Mouse (Mus musculus) layer of hippocampus, adult 18-20 months (tissue): ENCODE data around the gene Nf1. TPM values are rescaled to one million over a fixed set of nuclear protein-coding genes. Genes with fewer than 3 reads are reported as not detected.
"Not testable (repeated sequence)": the region's sequence is repeated elsewhere in the genome, so short reads cannot be mapped to it uniquely, and the experiment has no call there.

Experiments used
- DNase-seq, 2 experiments: peaks; one replicate each; pipeline ENCODE4 v3.0.0; 2022; ENCODE audit warnings: low spot score in 2 of 2
- long read RNA-seq: library from polyadenylated mRNA; stranded (forward); transcript quantifications from one replicate; pipeline ENCODE4 v2.0.0, GENCODE M21; 2021
- total RNA-seq, 2 experiments: library from RNA; stranded (reverse); gene quantifications; 2 replicates each; pipeline ENCODE4 v1.2.3; 2021

Nf1 gene
- 100 to 1,000 TPM; 112 to 116 TPM for total RNA-seq
- long read RNA-seq, partial matches to known transcripts: 2 of 8 reads
- long read RNA-seq, other reads (novel, unspliced or antisense): 6 of 8 reads

DNA sequence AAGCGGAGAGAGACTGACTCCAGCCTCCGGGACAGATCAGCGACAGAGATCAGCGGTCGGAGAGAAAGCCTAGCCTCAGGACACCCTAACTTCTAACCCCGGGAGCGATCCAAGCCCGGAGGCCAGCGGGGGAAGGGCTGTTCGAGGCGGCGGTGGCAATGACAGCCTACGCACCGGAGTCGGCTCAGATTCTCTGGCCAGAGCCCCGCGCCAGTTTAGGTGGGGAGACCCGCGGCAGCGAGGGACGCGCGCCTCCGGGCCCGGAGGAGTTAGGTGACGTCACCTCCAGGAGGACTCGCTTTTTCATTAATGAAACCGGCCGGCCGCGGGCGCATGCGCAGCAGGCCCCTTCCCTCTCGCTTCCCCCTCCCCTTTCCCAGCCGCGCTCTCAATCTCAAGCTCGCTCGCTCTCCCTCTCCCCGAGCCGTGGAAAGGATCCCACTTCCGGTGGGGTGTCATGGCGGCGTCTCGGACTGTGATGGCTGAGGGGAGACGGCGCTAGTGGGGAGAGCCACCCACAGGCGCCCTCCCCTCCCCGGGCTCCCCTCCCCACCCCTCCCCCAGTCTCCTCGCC lies at the start of gene Nf1:
Gene Nf1, plus strand, starts transcription at position 460 of the 574 bp plus-strand sequence.
- DNase-seq: peak; percentile 91 to 98

DNA sequence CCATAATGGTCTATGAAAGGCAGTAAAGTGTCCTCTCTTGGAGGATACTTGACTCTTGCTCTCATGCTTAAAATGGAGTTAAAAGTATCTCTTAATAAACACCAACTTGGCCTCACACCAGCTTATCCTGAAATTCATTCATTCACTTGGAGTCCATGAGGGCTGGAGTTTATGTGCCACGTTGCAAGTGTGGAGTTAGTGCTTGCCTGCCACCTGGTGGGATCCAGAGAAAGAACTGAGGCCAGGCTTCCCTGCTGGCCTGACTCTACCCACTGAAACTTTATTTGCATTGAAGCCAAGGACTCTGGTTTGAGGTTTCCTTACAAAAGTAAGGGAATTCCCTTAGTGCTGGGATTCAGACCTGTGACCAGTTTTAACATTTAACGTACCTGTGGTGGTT lies 49.0 kb upstream of the Nf1 start:
- peak in 1 of 2 experiments; percentile 31 for DNase-seq

DNA sequence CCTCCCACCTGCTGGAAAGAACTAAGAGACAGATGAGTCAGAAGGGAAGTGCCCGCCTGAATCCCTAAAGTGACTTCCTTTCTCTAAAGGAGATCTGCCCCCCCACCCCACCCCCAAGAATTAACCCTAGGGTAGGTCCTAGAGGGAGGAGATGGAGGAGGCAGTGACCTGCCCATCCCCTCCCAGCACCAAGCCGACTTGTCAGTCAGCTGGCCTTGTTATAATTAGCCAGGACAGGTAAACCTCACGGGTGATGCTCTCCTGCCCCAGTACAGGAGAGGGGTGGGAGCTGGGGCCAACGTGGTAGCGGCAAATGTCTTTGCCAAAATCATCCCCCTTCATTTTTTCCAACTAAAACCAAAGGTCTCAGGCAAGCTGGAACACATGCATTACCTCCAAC lies 47.8 kb upstream of the Nf1 start:
- DNase-seq: no peak

DNA sequence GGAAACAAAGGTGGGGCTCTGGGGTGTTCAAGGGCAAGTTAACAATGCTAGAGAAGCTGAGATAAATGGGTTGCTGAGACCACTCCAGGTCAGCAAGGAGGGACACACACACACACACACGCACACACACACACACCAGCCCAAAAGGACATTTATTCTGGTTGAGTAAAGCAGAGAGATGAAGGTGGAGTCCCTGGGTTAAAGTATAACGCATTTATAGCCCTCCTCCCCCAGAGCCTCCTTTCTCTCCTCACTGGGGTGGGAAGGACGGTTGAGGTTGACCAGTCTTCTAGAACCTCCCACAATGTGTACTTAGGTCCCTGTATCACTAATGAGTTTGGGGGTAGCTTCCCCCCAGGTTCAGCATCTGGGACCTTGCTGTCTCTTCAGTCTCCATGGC lies 47.4 kb upstream of the Nf1 start:
- DNase-seq: no peak

DNA sequence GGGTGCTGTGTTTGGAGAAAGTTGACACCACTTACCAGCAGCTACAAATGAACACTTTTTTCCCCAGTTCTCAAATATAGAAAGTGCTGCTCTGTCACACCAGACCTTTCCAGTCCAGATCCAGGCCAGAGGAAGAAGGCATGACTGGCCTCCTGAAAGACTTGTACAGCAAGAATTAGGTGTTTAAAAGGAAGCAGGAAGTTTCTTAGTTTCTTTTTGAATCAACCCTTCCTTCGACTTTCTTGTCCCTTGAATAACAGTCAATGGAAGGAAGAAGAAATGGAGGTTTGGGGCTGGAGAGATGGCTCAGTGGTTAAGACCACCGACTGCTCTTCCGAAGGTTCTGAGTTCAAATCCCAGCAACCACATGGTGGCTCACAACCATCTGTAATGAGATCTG lies 46.5 kb upstream of the Nf1 start:
- no peak for DNase-seq

DNA sequence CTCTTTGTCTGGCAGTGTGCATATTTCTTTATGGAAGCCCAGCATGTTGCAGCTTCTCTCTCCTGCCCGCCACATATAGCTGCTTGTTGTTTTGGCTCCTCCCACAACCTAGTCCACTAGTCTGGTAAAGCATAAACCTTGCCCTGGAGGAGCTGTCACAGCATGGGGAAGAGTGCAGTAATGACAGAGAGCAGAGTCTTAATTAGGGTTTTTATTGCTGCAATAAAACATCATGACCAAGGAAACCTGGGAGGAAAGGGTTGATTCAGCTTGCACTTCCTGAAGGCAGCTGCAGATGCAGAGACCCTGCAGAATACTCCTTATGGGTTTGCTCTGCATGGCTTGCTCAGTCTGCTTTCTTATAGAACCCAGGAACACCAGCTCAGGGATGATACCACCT lies 45.5 kb upstream of the Nf1 start:
- no peak for DNase-seq

DNA sequence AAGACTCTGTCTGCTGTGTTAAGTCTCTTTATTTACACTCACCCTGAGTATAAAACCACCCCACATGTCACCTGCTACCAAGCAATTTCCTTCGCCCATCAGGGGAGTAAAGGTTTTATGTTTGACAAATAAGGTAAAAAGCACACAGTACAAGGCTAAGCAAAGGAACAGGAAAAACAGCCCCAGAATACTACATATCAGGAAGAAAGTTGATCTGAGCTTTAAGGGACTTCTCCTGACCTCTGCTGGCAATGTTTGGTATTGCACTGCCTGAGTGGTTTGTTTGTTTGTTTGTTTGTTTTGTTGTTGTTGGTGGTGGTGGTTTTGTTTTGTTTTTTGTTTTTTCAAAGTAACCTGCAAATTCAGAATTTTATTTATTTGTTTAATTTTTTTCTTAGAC lies 43.3 kb upstream of the Nf1 start:
- DNase-seq: peak in 1 of 2 experiments; percentile 59

DNA sequence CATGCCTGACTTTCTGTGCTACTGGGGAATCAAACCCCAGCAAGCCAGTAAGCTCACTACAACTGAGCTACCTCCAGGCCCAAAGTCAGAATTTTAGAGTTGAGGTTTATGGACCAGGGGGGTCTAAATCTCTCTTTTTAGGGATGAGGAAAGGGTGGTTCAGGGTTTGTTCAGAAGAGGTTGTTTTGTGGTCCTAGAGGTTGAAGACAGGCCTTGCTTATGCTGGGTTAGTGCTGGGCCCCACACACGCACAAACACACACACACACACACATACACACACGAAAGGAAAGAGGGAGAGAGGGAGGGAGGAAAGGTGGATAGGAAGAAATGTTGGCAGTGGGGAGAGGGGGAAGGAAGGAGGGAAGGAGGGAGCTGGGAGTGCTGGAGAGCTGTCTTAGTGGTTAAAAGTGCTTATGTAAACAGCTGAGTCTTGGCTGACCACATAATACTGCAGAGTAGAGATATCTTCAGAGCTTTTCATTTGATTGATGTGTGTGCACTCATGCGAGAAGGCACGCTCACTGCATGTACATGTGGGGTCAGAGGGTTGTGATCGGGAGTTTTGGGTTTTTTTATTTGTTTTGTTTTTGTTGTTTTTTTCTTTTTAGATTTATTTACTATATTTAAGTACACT lies 42.5 kb upstream of the Nf1 start, which contains the start of gene Gm9964:
Gene Gm9964, minus strand, starts transcription at position 51 of the 636 bp plus-strand sequence.
- no peak for DNase-seq

DNA sequence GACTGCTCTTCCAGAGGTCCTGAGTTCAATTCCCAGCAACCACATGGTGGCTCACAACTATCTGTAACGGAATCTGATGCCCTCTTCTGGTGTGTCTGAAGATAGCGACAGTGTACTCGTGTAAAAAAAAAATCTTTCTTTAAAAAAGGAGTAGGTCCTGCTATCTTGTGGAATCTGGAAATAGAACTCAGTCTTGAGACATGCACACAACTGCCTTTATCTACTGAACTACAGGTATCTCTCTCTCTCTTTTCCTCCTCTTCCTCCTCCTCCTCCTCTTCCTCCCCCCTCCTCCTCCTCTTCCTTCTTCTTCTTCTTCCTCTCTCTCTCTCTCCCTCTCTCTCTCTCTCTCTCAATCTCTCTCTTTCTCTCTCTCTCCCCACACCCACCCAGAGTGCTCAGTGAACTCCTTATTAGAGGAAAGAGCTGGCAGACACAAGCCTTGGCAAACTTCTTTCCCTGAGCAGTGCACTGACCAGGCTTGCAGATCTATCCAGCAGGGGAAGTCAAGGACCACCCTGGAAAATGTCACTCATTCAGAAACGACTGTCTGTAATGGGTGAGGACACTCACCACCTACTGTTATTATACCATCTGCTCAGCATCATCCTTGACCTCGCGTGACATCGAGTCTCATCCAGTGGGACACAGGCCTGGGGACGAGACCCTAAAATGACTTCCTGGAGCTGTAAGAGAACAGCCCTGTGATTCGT lies 39.6 kb upstream of the Nf1 start:
- DNase-seq: no peak

DNA sequence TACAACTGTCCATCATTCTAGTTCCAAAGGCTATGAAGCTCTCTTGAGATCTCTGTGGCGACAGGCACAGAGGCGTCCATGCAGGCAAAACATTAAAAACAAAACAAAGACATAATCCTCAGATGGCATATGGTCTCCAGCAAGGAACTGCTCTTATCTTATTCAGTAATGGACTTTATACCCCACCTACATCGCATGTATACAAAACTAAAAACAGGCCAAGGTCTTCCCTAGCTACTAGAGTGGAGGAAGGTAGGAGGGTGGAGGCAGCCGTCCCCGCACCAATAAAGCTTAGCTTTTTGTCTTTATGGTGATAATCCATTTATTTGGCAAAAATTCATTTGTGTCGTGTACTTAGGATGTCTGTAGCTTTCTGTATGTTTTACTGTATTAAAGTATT lies 36.4 kb upstream of the Nf1 start:
- DNase-seq: no peak

DNA sequence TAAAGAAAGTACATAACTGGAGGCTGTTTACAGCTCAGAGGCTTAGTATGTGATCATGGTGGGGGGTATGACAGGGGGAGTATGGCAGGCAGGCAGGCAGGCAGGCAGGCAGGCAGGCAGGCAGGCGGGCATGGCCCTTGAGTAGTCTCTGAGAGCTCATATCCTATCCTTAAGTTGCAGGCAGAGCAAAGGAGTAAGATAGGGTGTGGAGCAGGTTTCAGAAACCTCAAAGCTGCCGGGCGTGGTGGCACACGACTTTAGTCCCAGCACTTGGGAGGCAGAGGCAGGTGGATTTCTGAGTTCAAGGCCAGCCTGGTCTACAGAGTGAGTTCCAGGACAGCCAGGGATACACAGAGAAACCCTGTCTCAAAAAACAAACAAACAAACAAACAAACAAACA lies 35.2 kb upstream of the Nf1 start:
- not testable (repeated sequence) for DNase-seq

DNA sequence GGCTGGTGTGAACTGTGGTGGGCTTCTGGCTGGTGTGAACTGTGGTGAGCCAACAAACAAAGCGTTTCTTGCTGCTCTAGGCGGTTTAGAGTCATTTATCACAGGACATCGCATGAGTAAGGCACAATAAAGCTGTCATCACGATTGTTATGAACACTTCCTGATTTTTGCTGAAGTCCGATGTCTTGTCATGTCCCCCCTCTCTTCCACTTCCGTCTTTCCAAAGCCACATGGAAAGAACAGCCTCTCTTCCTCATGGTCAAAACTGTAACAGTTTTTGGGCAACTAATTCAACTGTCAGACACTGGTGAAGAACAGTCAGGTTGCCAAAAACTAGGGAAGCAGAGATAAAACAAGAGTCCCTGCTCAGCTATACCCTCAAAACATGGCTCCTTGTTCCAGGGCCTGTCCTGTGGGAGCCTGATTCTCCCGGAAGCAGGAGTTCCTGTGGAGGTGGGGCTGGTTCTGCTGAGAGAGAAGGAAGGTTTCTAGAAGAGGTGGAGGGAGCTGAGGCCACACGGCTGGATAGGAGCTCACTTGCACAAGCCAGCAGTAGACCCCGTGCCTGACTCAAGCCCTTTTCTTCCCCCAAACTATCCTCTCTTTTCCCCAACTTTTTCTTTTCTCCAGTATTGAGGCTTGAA lies 33.7 kb upstream of the Nf1 start:
- no peak for DNase-seq

DNA sequence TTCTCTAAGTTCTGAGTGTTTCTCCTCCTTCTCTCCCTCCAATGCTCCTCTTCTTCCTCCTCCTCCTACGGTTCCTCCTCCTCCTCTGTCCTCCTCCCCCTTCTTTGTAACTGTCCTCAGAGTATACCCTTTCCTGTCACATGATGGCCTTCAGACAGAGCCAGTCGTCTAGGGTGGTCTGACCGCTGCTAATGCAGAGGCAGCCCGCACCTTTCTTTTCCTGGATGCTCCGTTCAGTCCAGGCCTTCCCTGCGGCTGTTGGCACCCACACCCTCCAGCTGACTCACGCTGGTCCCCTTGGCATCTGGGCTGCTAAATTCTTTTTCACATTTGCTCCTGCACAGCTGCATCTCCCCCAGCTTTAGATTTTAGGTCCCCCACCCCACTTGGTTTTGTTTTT lies 33.0 kb upstream of the Nf1 start:
- DNase-seq: no peak

DNA sequence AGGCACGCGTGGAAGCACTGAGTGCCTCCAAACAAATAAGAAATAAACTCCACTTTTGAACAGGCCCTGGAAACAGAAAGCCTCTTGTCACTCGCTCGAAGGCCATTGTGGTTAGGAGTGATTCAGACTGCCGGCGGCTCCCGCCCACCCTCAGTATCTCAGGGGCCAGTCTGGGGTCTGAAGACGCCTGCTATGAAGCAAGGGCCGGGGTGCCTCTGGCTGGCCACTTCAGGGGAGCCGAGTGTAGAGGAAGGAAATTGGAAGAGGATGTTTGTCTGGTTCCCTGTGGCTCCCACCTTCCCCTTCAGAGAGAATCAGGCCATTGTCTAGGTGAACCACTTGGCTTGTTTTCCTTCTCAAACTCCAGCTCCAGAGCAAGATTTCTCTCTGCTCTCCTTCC lies 32.5 kb upstream of the Nf1 start:
- DNase-seq: no peak

DNA sequence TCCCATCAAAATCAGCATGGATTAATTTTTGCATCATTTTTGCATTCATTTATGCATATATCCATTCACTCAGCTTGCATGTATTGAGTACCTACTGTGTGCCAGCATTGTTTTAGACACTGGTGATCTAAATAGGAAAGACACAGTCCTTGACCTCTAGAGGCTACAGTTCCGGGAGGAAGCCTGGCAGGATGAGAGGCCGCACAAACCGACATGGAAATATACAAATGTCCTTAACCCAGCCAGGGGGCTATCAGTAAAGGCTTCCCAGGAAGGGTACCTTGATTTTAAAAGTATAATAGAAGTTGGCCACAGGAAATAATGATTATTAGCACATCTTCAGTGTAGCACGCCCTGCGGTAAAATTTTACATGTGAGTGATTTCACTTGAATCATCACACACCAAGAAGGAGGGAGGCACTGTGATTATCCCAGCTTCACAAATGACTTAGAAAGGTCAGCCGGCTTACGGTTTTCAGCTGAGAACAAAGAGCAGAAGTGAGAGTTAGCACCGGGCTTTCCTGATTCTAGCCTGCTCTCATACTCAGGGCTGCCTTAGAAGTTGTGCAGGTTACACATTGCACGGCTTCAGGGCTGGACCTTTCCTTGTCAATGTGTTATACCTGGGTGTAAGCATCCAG lies 31.8 kb upstream of the Nf1 start:
- DNase-seq: no peak

DNA sequence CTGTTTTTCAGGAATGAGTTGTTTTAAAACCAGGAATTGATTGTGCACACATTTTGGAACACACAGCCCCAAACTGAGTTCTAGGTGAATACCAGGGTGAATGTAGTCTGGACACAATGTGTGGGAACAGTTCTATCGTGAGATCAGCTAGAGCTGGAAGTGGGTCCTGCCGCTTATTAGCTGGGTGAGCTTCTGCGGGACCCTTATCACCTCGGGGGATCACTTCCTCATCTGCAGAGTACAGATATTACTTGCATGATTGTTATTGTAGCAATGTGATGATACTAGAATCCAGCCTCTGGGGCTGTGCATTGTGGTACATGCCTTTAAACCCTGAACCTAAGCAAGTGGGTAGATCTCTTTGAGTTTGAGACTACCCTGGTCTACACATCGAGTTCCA lies 29.0 kb upstream of the Nf1 start:
- DNase-seq: no peak

DNA sequence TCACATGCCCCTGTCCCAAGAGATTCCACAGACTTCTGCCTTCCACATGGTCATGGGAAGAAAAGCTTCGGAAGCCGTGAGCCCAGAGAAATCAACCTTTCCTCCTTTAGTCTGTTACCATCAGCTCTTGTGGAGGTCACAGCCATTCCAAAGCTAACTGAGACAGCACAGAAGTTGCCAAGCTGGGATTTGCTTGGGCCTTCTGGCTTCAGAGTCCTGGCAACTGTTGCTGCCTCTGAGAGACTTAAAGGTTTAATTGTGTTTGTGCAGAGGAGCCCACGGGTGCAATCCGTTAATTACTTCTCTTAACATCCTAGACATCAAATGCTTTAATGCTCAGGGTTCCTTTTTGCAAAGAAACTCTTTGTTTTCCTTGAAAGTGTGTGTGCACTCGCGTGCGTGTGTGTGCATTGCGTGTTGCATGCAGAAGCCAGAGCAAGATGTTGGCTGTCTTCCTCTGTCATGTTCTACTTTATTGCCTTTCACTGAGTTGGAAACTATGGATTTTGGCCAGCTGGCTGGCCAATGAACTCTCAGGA lies 22.6 kb upstream of the Nf1 start:
- no peak for DNase-seq

DNA sequence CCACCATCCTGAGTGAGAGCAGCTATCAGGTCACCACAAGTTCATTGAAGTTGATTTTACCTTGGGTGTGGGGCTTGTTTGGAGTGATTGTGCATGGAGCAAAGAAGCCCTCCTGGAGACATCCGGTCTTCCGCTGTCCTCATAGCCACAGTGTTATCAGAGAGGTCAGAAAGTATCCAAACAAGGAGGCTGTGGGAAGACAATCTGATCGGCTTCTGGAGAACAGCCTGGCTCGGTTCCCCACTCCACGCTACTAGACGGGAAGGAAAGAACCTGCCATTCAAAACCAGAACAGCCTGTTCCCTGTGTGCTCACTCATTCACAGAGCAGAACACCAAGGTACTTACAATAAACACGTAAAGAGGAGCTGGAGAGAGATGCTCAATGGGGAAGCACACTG lies 19.7 kb upstream of the Nf1 start:
- DNase-seq: no peak

DNA sequence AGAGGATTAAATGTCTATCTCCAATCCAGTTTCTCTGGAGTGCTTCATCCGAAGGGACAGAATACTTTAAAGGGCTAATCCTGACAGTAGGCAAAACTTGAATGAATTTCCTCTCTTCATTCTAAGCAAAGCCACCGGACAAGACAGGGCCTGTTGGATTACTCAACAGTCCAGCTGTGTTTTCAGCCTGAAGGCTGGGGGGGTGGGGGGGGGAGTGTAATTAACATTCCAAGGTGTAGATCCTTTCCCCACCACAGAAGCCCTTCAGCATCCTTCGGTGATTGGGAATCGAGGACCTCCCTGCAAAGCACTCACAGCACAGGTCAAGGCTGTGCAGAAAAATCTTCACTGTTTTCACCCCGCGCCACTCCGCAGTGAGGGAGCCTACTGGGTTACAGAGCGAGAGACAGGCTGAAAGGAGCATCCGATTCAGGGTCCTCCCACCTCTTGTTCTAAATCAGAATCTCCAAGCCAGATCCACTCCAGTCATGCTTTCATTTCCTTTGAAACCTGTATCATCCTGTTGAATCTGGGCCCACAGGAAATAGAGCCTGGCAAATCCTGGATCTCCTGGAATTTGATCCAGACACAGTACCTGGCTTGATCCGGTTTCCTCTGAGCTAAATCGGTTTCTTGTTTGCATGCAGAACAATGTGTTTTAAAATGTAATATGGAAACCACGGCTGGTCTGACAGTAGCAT lies 15.4 kb upstream of the Nf1 start:
- no peak for DNase-seq

DNA sequence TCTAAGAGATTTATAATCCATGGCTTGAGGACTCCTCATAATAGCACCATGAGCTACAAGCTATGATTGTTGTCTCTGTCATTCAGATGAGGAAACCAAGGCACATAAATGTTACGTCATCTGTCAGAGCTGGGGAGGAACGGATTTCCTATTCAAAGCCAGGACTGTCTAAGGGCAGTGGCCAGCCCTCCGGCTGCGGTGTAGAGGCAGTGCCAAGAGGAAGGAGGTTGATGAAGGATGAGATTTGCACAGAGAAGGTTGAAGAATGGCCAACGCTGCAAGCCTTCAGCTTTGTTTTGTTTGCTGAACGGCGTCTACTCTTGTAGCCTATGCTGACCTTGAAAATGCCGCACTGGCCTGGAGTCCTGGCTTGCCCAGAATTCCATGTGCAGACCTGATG lies 13.8 kb upstream of the Nf1 start:
- DNase-seq: no peak

DNA sequence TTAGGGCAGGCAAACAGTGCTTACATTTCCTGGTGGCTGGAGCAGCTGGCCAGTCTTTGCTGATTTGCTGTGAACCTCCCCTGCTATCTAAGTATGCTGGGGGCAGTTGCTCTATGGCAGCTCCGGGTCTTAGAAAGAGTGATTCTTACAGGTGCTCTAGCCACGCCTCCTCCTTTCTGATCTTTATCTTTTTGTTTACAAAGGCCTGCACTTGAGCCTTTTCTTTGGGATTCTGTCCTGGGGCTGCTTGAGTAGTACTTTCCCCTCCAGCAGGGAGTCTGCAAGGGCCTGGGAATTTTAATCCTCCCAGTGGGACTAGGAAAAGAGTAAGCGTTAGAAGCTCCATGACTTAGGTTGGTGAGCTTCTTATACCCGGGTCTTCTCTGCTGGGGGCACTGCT lies 12.4 kb upstream of the Nf1 start:
- no peak for DNase-seq
